ENCODE assay signal across 9 mouse cellular contexts in the genomic region with DNA sequence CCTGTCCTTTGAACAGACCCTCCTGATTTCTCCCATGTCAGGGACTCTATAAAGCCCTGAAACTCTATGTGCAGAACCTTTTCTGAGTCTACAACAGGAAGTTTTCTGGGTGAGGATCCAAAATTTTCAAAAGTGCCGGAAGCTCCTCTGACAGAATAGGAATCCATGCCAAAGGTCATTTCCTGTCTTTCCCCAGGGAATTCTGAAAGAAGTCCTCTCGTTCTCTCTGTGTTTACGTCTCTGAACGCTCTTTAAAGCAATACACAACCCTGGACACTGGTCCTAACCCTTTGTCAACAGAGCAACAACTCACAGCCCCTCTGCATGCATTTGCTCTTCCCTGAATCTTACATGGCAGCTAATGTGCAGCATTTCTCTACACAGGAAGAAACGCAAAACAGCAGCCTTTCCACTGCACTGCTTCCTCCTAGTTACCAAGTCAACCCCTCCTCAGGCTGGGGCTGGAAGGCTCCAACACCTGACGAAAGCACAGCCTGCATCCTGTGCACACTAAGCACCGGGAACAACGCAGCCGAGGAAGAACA. TPM values are rescaled to one million over a fixed set of nuclear protein-coding genes. Genes with fewer than 3 reads are reported as not detected.
DNase-seq lines count a peak whose midpoint lies in the region; ATAC-seq and TF ChIP-seq lines count a peak whose summit lies in the region.
"Had no signal": no experiment of that assay in that cellular context is flagged by ENCODE, and none has a peak within 500 bp of the region (broad histone marks: within the 10 kb centered on the region; RNA-seq: fewer than 3 reads in every experiment).

No protein-coding gene starts in this region.

- H3K27me3 ChIP-seq in lung, embryonic 14.5 days (ENCODE audit: insufficient read depth, low read length), result no peaks in the 10 kb centered on the region

- 51% methylated on average over 9 of the region's 9 CpGs for WGBS in lung, embryonic 14.5 days

- no peaks in the 10 kb centered on the region for H3K9me3 ChIP-seq in lung, embryonic 14.5 days (ENCODE audit: low read depth, low read length)

- H3K27ac ChIP-seq in lung, embryonic 14.5 days (ENCODE audit: low read depth), result peak overlapping the region; percentile 37

- no peak overlapping the region for H3K9ac ChIP-seq in lung, embryonic 14.5 days

- no peak for ATAC-seq in lung, embryonic 14.5 days (ENCODE audit: insufficient read depth)

- TF ChIP-seq CTCF in lung, embryonic 14.5 days (IDR thresholded peaks at IDR 0.05; ENCODE audit: low read depth), result no peak

- H3K36me3 ChIP-seq in lung, embryonic 14.5 days (ENCODE audit: insufficient read depth), result peaks cover 40% of the 10 kb centered on the region

- no peak overlapping the region for H3K4me3 ChIP-seq in lung, embryonic 14.5 days (ENCODE audit: low read depth, low read length)
- H3K4me3 ChIP-seq: myocyte had no signal

- peak; percentile 59 for DNase-seq in adrenal gland, postnatal 14 days
- DNase-seq in adrenal gland, postnatal 25 days, result no peak
- DNase-seq in adrenal gland, postnatal 36 days, result peak; percentile 14 to 30
- DNase-seq in heart, postnatal 10 days, result peak; percentile 67 to 76
- peak; percentile 83 for DNase-seq in lung, embryonic 14.5 days
- DNase-seq in right cerebral cortex, postnatal 14 days, result no peak
- no peak for DNase-seq in urinary bladder, postnatal 4 days (ENCODE audit: low spot score in 2 of 2)
- DNase-seq in urinary bladder, postnatal 14 days (ENCODE audit: low spot score), result no peak

- no peak overlapping the region for H3K4me2 ChIP-seq in lung, embryonic 14.5 days

- H3K4me1 ChIP-seq in lung, embryonic 14.5 days (ENCODE audit: insufficient read depth), result no peaks in the 10 kb centered on the region

- intact Hi-C loops in heart, postnatal 10 days (cut with DNase I), result loop anchor here (2.0 kb wide), 1 partner anchor 20 kb away; a partner anchor contains a TSS

RNA-seq across cellular contexts. Expression of a gene that starts 17.5 kb away (rescaled TPM):
- total RNA-seq in adrenal gland, postnatal 14 days (2021), result 32.6 and 33.8 TPM in 2 replicates
- total RNA-seq in adrenal gland, postnatal 25 days (2021), result 35.3 and 36.6 TPM in 2 replicates
- total RNA-seq in adrenal gland, postnatal 36 days (2021), result 10 to 100 TPM; 35.5 to 38.6 TPM
- 10 to 100 TPM; 40.7 to 43.5 TPM for total RNA-seq in heart, postnatal 10 days (2021)
- polyA plus RNA-seq in lung, embryonic 14.5 days (2014; fragmentation: Nextera tagmentation; extraction: Ambion mirVana), result 43.0 and 44.7 TPM in 2 replicates

RNA-seq across cellular contexts. Expression of a gene that starts 20.5 kb away (rescaled TPM):
- total RNA-seq in adrenal gland, postnatal 14 days (2021), result 49.7 and 53.3 TPM in 2 replicates
- 56.4 and 57.6 TPM in 2 replicates for total RNA-seq in adrenal gland, postnatal 25 days (2021)
- 10 to 100 TPM; 60.9 to 64.1 TPM for total RNA-seq in adrenal gland, postnatal 36 days (2021)
- 10 to 100 TPM; 47.0 to 49.9 TPM for total RNA-seq in heart, postnatal 10 days (2021)
- 67.4 and 68.0 TPM in 2 replicates for polyA plus RNA-seq in lung, embryonic 14.5 days (2014; fragmentation: Nextera tagmentation; extraction: Ambion mirVana)

Comparison
In these comparisons a context has a peak if more than half of its experiments do, and no peak if none do; other contexts are left out.
1. DNase-seq: peak in adrenal gland, postnatal 14 days (single experiment), adrenal gland, postnatal 36 days (2 of 2), heart, postnatal 10 days (2 of 2) and lung, embryonic 14.5 days (single experiment); none in adrenal gland, postnatal 25 days (single experiment), right cerebral cortex, postnatal 14 days (single experiment), urinary bladder, postnatal 4 days (0 of 2) and urinary bladder, postnatal 14 days (single experiment).